Mouse (Mus musculus) C2C12 (cell line): ENCODE data around the gene Ankrd24. TPM values are rescaled to one million over a fixed set of nuclear protein-coding genes. Genes with fewer than 3 reads are reported as not detected.
"Not testable (repeated sequence)": the region's sequence is repeated elsewhere in the genome, so short reads cannot be mapped to it uniquely, and the experiment has no call there.

Source experiments
- H3K27me3 ChIP-seq: one replicate; pipeline ENCODE4 v1.6.1; 2011; ENCODE audit not compliant: control insufficient read depth, insufficient read depth, insufficient read length
- H3K36me3 ChIP-seq: one replicate; pipeline ENCODE4 v1.6.1; 2011; ENCODE audit not compliant: control insufficient read depth, insufficient read depth
- H3K4me3 ChIP-seq: one replicate; pipeline ENCODE4 v1.5.1; 2011; ENCODE audit warnings: mild to moderate bottlenecking, control low read depth; ENCODE audit not compliant: poor library complexity, insufficient read depth, severe bottlenecking
- H3K79me2 ChIP-seq: one replicate; pipeline ENCODE4 v1.6.1; 2011; ENCODE audit not compliant: control insufficient read depth, insufficient read depth
- H3K79me3 ChIP-seq: one replicate; pipeline ENCODE4 v1.6.1; 2011; ENCODE audit warnings: low read depth, control low read depth
- H3ac ChIP-seq: one replicate; pipeline ENCODE3; 2011; ENCODE audit warnings: low read depth; ENCODE audit not compliant: control insufficient read depth, insufficient read length
- CEBPB ChIP-seq: IDR thresholded peaks from one replicate; pipeline ENCODE4 v1.6.1; 2011; ENCODE audit warnings: low read depth, mild to moderate bottlenecking, control low read depth, moderate library complexity
- CTCF ChIP-seq: IDR thresholded peaks from one replicate; pipeline ENCODE4 v1.5.1; 2011; ENCODE audit not compliant: control insufficient read depth, insufficient read depth, insufficient read length
- FOSL1 ChIP-seq: IDR thresholded peaks from one replicate; pipeline ENCODE4 v1.8.0; 2011; ENCODE audit warnings: mild to moderate bottlenecking, low read length; ENCODE audit not compliant: poor library complexity, insufficient read depth, severe bottlenecking
- MAX ChIP-seq: IDR thresholded peaks from one replicate; pipeline ENCODE4 v1.6.1; 2011; ENCODE audit warnings: mild to moderate bottlenecking, control low read depth
- MYOD1 ChIP-seq: IDR thresholded peaks from one replicate; pipeline ENCODE4 v1.6.1; 2011; ENCODE audit warnings: low read depth; ENCODE audit not compliant: control insufficient read depth, insufficient read length
- MYOG ChIP-seq: IDR thresholded peaks from one replicate; pipeline ENCODE4 v1.6.1; 2011; ENCODE audit not compliant: control insufficient read depth, insufficient read length; ENCODE audit errors: extremely low read depth
- USF1 ChIP-seq: IDR thresholded peaks from one replicate; pipeline ENCODE4 v1.6.1; 2011; ENCODE audit warnings: low read depth, mild to moderate bottlenecking, control low read depth, moderate library complexity
- polyA plus RNA-seq: library from polyadenylated mRNA; unstranded; fragments of >200 nt; fragmentation: generic; extraction: Trizol; gene quantifications from one replicate; pipeline ENCODE4 v1.2.1, GENCODE M21; 2012; ENCODE audit warnings: missing spikeins

Ankrd24 gene
- polyA plus RNA-seq, 1 experiment, result 8.5 TPM

- Histone ChIP-seq H3ac (peak overlapping the region; percentile 96), H3K27me3 (peaks cover under 1% of the 10 kb centered on the region), H3K4me3 (peak overlapping the region; percentile 51), H3K79me2 (peaks cover 16% of the 10 kb centered on the region), H3K79me3 (peaks cover 2% of the 10 kb centered on the region), H3K36me3 (no peaks in the 10 kb centered on the region)
- TF ChIP-seq CEBPB, result no peak
- TF ChIP-seq MAX, result peak; percentile 92
- TF ChIP-seq CTCF, result peak; percentile 1
- peak; percentile 95 for TF ChIP-seq USF1
- TF ChIP-seq FOSL1, result no peak
- TF ChIP-seq MYOD1, result no peak
- no peak for TF ChIP-seq MYOG
These were observed 15.2 kb downstream of the Ankrd24 start for GRCm38 (mm10) chr10:81643449-81644055.

DNA sequence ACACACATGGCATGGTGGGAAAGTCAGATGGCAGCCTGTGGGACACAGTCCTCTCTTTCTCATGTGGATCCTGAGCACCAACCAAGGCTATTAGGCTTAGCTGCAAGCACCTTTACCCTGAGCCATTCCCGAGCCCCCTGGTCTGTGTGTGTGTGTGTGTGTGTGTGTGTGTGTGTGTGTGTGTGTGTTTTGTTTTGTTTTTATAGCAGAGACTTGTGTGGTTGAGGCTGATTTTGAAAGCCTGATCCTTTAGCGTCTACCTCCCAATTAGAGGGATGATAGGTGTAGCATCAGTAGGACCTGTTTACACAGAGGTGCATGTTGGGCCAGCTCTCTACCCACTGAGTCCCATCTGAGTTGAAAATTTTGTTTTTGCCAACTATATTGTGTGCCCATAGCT, 15.8 kb downstream of the Ankrd24 start:
- Histone ChIP-seq H3K79me2 (peaks cover 17% of the 10 kb centered on the region), H3K36me3 (no peaks in the 10 kb centered on the region), H3K4me3 (peak overlapping the region; percentile 51), H3K27me3 (no peaks in the 10 kb centered on the region), H3K79me3 (peaks cover 2% of the 10 kb centered on the region), H3ac (peak overlapping the region; percentile 35)
- no peak for TF ChIP-seq USF1
- TF ChIP-seq CEBPB, result no peak
- TF ChIP-seq CTCF, result no peak
- TF ChIP-seq FOSL1, result no peak
- no peak for TF ChIP-seq MYOG
- TF ChIP-seq MAX, result no peak
- TF ChIP-seq MYOD1, result no peak

DNA sequence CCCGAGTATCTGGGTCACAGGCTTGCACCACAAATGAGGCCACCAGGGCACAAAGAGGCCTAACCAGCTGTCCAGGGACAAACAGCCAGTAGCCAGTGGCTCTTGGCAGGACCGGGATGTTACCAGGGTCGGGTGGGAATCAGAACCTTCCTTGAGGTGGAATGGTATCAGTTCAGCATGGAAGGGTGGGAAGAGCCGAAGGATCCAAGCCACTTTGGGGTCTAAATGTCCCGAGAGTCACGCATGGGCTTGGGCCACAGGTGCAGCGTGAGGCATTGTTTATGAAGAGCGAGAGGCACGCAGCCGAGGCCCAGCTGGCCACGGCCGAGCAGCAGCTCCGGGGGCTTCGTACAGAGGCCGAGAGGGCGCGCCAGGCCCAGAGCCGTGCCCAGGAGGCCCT, 16.4 kb downstream of the Ankrd24 start:
- TF ChIP-seq CEBPB (no peak), FOSL1 (no peak), USF1 (no peak), MYOD1 (no peak), MAX (no peak), CTCF (no peak), MYOG (no peak)
- H3K4me3 ChIP-seq, result peak overlapping the region; percentile 51

DNA sequence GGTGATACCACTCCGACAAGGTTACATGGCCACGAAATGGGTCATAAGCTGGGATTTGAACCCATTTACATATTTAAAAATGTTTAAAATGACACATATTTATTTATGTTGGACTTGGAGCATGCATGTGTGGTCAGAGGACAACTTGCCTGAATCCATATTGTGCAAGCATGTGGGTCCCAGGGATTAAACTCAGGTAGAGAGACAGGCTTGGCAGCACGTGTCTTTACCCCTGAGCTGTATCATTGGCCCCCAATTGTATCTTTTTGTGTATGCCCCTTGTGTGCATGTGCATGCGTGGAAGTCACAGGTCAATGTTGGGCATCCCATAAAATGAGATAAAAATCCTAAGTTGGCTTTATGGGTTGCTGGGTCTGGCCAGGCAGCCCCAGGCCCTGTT, 17.1 kb downstream of the Ankrd24 start:
- Histone ChIP-seq H3ac (no peak overlapping the region), H3K36me3 (peaks cover 3% of the 10 kb centered on the region), H3K79me3 (peaks cover 10% of the 10 kb centered on the region), H3K79me2 (peaks cover 29% of the 10 kb centered on the region), H3K4me3 (no peak overlapping the region), H3K27me3 (no peaks in the 10 kb centered on the region)
- no peak for TF ChIP-seq CEBPB

More for the DNA sequence above, 16.4 kb downstream of the Ankrd24 start:
- Histone ChIP-seq H3K79me2 (peaks cover 22% of the 10 kb centered on the region), H3ac (no peak overlapping the region), H3K36me3 (no peaks in the 10 kb centered on the region), H3K27me3 (no peaks in the 10 kb centered on the region), H3K79me3 (peaks cover 5% of the 10 kb centered on the region)

DNA sequence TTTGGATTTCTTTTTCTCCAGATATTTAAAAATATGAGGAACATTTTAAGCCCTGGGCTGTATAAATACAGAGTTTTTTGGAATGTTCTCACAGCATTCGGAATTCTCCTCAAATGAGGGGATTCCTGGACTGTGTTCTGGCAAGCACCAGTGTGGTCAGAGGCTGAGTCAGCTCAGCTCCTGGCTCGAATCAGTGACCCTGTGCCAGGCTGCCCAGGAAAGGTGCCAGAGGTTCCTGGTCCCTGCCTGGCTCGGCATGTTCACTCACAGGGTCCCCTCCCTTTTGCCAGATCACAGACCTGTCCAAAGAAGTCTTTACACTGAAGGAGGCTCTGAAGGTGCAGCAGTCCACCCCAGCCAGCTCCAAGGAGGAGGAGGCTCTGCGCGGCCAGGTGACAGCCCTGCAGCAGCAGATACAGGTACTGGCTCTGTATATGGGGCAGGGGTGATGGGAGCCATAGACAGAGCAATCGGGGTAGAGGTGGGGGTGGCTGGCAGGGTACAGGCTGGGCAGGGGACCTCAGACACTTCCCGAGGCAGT, 17.7 kb downstream of the Ankrd24 start:
- peaks cover 3% of the 10 kb centered on the region for H3K36me3 ChIP-seq
- no peaks in the 10 kb centered on the region for H3K27me3 ChIP-seq
- peaks cover 17% of the 10 kb centered on the region for H3K79me3 ChIP-seq
- H3K79me2 ChIP-seq, result peaks cover 35% of the 10 kb centered on the region
- no peak overlapping the region for H3ac ChIP-seq
- no peak for TF ChIP-seq CTCF
- no peak for TF ChIP-seq USF1
- TF ChIP-seq FOSL1, result no peak
- TF ChIP-seq MYOD1, result no peak
- no peak for TF ChIP-seq MYOG
- TF ChIP-seq CEBPB, result no peak
- TF ChIP-seq MAX, result no peak
- H3K4me3 ChIP-seq, result no peak overlapping the region

DNA sequence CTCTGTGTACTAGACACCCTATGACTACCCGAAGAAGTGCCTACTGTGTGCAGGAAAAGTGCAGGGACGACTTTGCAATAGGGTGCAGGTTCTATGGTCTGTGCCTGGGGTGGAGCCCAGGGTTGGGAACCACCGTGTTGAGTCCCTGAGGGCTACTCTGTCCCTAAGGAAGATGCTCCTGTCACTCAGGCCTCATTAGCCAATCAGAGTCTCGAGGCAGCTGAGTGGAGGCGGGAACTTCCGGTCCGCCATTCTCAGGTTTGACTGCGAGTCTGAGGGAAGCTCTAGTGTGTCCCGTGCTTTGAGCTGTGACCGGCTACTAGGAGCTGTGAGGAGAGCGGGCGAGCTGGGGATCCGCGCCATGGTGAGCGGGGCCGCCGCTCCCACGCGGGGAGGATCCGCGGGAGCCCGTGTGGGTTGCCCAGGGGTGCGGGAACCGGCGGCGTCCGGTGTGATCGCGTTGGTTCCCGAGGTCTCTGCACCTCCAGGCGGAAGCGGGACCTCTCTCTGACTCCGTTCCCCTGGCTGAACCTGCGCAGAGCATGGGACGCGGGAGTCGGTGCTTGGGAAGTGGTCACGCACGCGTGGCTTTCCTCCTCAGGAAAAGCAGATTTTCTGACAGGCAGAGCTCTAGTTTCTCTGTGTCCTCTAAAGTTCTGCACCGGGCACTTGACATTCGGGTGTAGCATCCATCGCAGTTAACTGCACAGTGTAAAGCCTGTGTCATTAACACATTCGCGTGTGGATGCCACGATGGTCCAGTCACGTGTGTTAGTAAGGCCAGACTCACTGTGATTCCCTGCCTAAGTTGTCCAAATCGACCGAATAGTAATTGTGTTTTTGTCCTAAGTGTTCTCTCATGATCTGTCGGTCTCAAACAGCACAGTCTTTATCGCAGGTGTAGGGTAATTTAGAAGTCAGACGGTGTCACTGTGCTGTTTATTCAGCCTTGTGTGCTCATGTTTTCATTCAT, 20.7 kb downstream of the Ankrd24 start, which contains the start of gene Gm10778:
Gene Gm10778 (plus strand): TSS at position 257 of the 973 bp plus-strand sequence.
- H3K79me3 ChIP-seq, result peaks cover 27% of the 10 kb centered on the region
- peak within 1 kb of the TSS; percentile 40 for H3K4me3 ChIP-seq
- H3ac ChIP-seq, H3K36me3 ChIP-seq, H3K27me3 ChIP-seq: not testable (repeated sequence)
- peaks cover 51% of the 10 kb centered on the region for H3K79me2 ChIP-seq
